Mouse (Mus musculus): ENCODE results near the gene Fcgr1. TPM values are rescaled to one million over a fixed set of nuclear protein-coding genes. Genes with fewer than 3 reads are reported as not detected.
"Not testable (repeated sequence)": the region's sequence is repeated elsewhere in the genome, so short reads cannot be mapped to it uniquely, and the experiment has no call there.

The Fcgr1 gene
- total and polyA plus RNA-seq, 3 experiments: 1.1 to 1.3 (median 1.2) TPM

- TF ChIP-seq EP300 (IDR thresholded peaks at IDR 0.05; ENCODE audit: insufficient read depth, low read depth, low read length): no peak
- TF ChIP-seq POLR2A (IDR thresholded peaks at IDR 0.05; ENCODE audit: insufficient read depth, low read depth, low read length): no peak
- TF ChIP-seq CTCF (IDR thresholded peaks at IDR 0.05): no peak
- no peaks in the 10 kb centered on the region for H3K27me3 ChIP-seq (ENCODE audit: control insufficient read depth, insufficient read depth, low read length)
- no peak overlapping the region for H3K4me3 ChIP-seq
- intact Hi-C loops (cut with DNase I): no loop called here
- H3K27ac ChIP-seq: no peak overlapping the region
- no peak for DNase-seq
- 71% methylated on average over 3 of the region's 3 CpGs for WGBS
- H3K9ac ChIP-seq (ENCODE audit: low read depth, low read length): no peak overlapping the region
- H3K36me3 ChIP-seq (ENCODE audit: control insufficient read depth, insufficient read depth, low read length): peaks cover 2% of the 10 kb centered on the region; the same call in 1 of the 2 replicates
- no peaks in the 10 kb centered on the region for H3K4me1 ChIP-seq (ENCODE audit: control insufficient read depth, insufficient read depth, low read length)
- H3K79me2 ChIP-seq (replicated peaks; ENCODE audit: control insufficient read depth, insufficient read depth, low read length): no peaks in the 10 kb centered on the region
Observed at GRCm38 (mm10) chr3:96250890-96251289, 42.9 kb downstream of the Fcgr1 start.

GRCm38 (mm10) chr3:96249034-96249345, 44.8 kb downstream of the Fcgr1 start:
- 63% methylated on average over 4 of the region's 4 CpGs for WGBS

GRCm38 (mm10) chr3:96248141-96249033, 45.4 kb downstream of the Fcgr1 start:
- Histone ChIP-seq H3K79me2 (replicated peaks; ENCODE audit: control insufficient read depth, insufficient read depth, low read length) (no peaks in the 10 kb centered on the region), H3K27ac (no peak overlapping the region), H3K9ac (ENCODE audit: low read depth, low read length) (no peak overlapping the region), H3K27me3 (ENCODE audit: control insufficient read depth, insufficient read depth, low read length) (no peaks in the 10 kb centered on the region), H3K4me3 (no peak overlapping the region), H3K4me1 (ENCODE audit: control insufficient read depth, insufficient read depth, low read length) (peaks cover 5% of the 10 kb centered on the region), H3K36me3 (ENCODE audit: control insufficient read depth, insufficient read depth, low read length) (peaks cover 7% of the 10 kb centered on the region)
- no peak for TF ChIP-seq CTCF (IDR thresholded peaks at IDR 0.05)
- WGBS: 58% methylated on average over 6 of the region's 6 CpGs
- no peak for DNase-seq
- intact Hi-C loops (cut with DNase I): loop anchor here (1.0 kb wide), 1 partner anchor 11 kb away; no protein-coding TSS in a partner anchor

More at GRCm38 (mm10) chr3:96249034-96249345, 44.8 kb downstream of the Fcgr1 start:
- Histone ChIP-seq H3K27me3 (ENCODE audit: control insufficient read depth, insufficient read depth, low read length) (no peaks in the 10 kb centered on the region), H3K79me2 (replicated peaks; ENCODE audit: control insufficient read depth, insufficient read depth, low read length) (no peaks in the 10 kb centered on the region), H3K27ac (no peak overlapping the region), H3K4me3 (no peak overlapping the region), H3K9ac (ENCODE audit: low read depth, low read length) (no peak overlapping the region), H3K4me1 (ENCODE audit: control insufficient read depth, insufficient read depth, low read length) (peaks cover 3% of the 10 kb centered on the region), H3K36me3 (ENCODE audit: control insufficient read depth, insufficient read depth, low read length) (peaks cover 2% of the 10 kb centered on the region; the same call in 1 of the 2 replicates)
- no peak for TF ChIP-seq POLR2A (IDR thresholded peaks at IDR 0.05; ENCODE audit: insufficient read depth, low read depth, low read length)
- TF ChIP-seq CTCF (IDR thresholded peaks at IDR 0.05): no peak
- TF ChIP-seq EP300 (IDR thresholded peaks at IDR 0.05; ENCODE audit: insufficient read depth, low read depth, low read length): no peak
- intact Hi-C loops (cut with DNase I): loop anchor here (1.0 kb wide), 1 partner anchor 10 kb away; no protein-coding TSS in a partner anchor
- DNase-seq: no peak

GRCm38 (mm10) chr3:96247356-96248140, 46.2 kb downstream of the Fcgr1 start:
- no peak for DNase-seq
- WGBS: 45% methylated on average over 11 of the region's 11 CpGs
- Histone ChIP-seq H3K4me1 (ENCODE audit: control insufficient read depth, insufficient read depth, low read length) (peaks cover 5% of the 10 kb centered on the region), H3K27ac (no peak overlapping the region), H3K79me2 (replicated peaks; ENCODE audit: control insufficient read depth, insufficient read depth, low read length) (no peaks in the 10 kb centered on the region), H3K36me3 (ENCODE audit: control insufficient read depth, insufficient read depth, low read length) (peaks cover 8% of the 10 kb centered on the region), H3K4me3 (no peak overlapping the region), H3K27me3 (ENCODE audit: control insufficient read depth, insufficient read depth, low read length) (no peaks in the 10 kb centered on the region), H3K9ac (ENCODE audit: low read depth, low read length) (no peak overlapping the region)
- TF ChIP-seq POLR2A (IDR thresholded peaks at IDR 0.05; ENCODE audit: insufficient read depth, low read depth, low read length) (no peak), CTCF (IDR thresholded peaks at IDR 0.05) (no peak), EP300 (IDR thresholded peaks at IDR 0.05; ENCODE audit: insufficient read depth, low read depth, low read length) (no peak)
- intact Hi-C loops (cut with DNase I): no loop called here

GRCm38 (mm10) chr3:96246427-96246856, 47.3 kb downstream of the Fcgr1 start, which contains the start of gene Hist2h3c1:
TSS of gene Hist2h3c1 (plus strand) at chr3:96246685.
- DNase-seq: peak in 1 of 2 experiments; percentile 25
- H3K27me3 ChIP-seq (ENCODE audit: control insufficient read depth, insufficient read depth, low read length): not testable (repeated sequence)

GRCm38 (mm10) chr3:96246018-96246417, 47.8 kb downstream of the Fcgr1 start:
- H3K36me3 ChIP-seq (ENCODE audit: control insufficient read depth, insufficient read depth, low read length); DNase-seq; H3K79me2 ChIP-seq (replicated peaks; ENCODE audit: control insufficient read depth, insufficient read depth, low read length); H3K27me3 ChIP-seq (ENCODE audit: control insufficient read depth, insufficient read depth, low read length); H3K4me1 ChIP-seq (ENCODE audit: control insufficient read depth, insufficient read depth, low read length); intact Hi-C loops (cut with DNase I); H3K27ac ChIP-seq: not testable (repeated sequence)
- H3K9ac ChIP-seq (ENCODE audit: low read depth, low read length): peak overlapping the region; percentile 78
- under 1% methylated on average over 10 of the region's 21 CpGs for WGBS
- peak overlapping the region; percentile 30; the same call in 1 of the 2 replicates for H3K4me3 ChIP-seq

More at GRCm38 (mm10) chr3:96246427-96246856, 47.3 kb downstream of the Fcgr1 start, which contains the start of gene Hist2h3c1:
- H3K9ac ChIP-seq (ENCODE audit: low read depth, low read length): peak within 1 kb of the TSS; percentile 78
- 0% methylated on average over 5 of the region's 47 CpGs for WGBS
- intact Hi-C loops (cut with DNase I); H3K4me1 ChIP-seq (ENCODE audit: control insufficient read depth, insufficient read depth, low read length); H3K36me3 ChIP-seq (ENCODE audit: control insufficient read depth, insufficient read depth, low read length); H3K27ac ChIP-seq; H3K79me2 ChIP-seq (replicated peaks; ENCODE audit: control insufficient read depth, insufficient read depth, low read length): not testable (repeated sequence)
- H3K4me3 ChIP-seq: peak within 1 kb of the TSS; percentile 30; the same call in 1 of the 2 replicates

Measured in heart, adult 2 months (tissue).